Mouse (Mus musculus) hindbrain, embryonic 11.5 days (tissue): Measurements from ENCODE around the gene Pakap. TPM values are rescaled to one million over a fixed set of nuclear protein-coding genes. Genes with fewer than 3 reads are reported as not detected.

Experiments
- ATAC-seq: fragments of 200-750 bp; cut with Nextera tagmentation; 2 replicates; pipeline ENCODE4 v1.8.0; 2017; ENCODE audit warnings: mild to moderate bottlenecking, moderate TSS enrichment, moderate library complexity; ENCODE audit not compliant: low FRiP score
- DNase-seq: peaks from one replicate; pipeline ENCODE4 v3.0.0-alpha.2; 2015; ENCODE audit warnings: low spot score
- H3K27ac ChIP-seq: fragments of 300-500 bp; sonication (generic); 2 replicates; pipeline ENCODE4 v1.5.1; 2014; ENCODE audit warnings: mild to moderate bottlenecking, low read depth, low read length
- H3K27me3 ChIP-seq: fragments of 300-500 bp; sonication (generic); 2 replicates; pipeline ENCODE4 v1.6.1; 2014; ENCODE audit warnings: mild to moderate bottlenecking, low read length, moderate library complexity, mixed read lengths; ENCODE audit not compliant: control insufficient read depth, insufficient read depth
- H3K36me3 ChIP-seq: fragments of 300-500 bp; sonication (generic); 2 replicates; pipeline ENCODE4 v1.6.1; 2014; ENCODE audit warnings: mild to moderate bottlenecking, low read length, moderate library complexity, mixed read lengths; ENCODE audit not compliant: control insufficient read depth, insufficient read depth
- H3K4me1 ChIP-seq: fragments of 300-500 bp; sonication (generic); replicated peaks from 2 replicates; pipeline ENCODE4 v1.6.1; 2014; ENCODE audit warnings: low read length, mixed read lengths; ENCODE audit not compliant: control insufficient read depth, insufficient read depth
- H3K4me2 ChIP-seq: fragments of 300-500 bp; sonication (generic); replicated peaks from 2 replicates; pipeline ENCODE4 v1.6.1; 2014; ENCODE audit warnings: mild to moderate bottlenecking, low read depth, low read length
- H3K4me3 ChIP-seq: fragments of 300-500 bp; sonication (generic); 2 replicates; pipeline ENCODE4 v1.5.1; 2014; ENCODE audit warnings: low read depth, low read length
- H3K9ac ChIP-seq: fragments of 300-500 bp; sonication (generic); 2 replicates; pipeline ENCODE4 v1.6.1; 2014; ENCODE audit warnings: low read depth, low read length
- H3K9me3 ChIP-seq: fragments of 300-500 bp; sonication (generic); 2 replicates; pipeline ENCODE4 v1.6.1; 2016; ENCODE audit warnings: low read length; ENCODE audit not compliant: control insufficient read depth
- WGBS: fragments of 180-500 bp; shearing (Covaris S2); extraction: QIAGEN DNeasy Blood & Tissue Kit; methylation state at CpG from one replicate; pipeline ENCODE4 v1.1.7; 2014; 5-methylcytosine and 5-hydroxymethylcytosine counted together
- polyA plus RNA-seq: library from polyadenylated mRNA; unstranded; fragments of >200 nt; fragmentation: Nextera tagmentation; extraction: Ambion mirVana; gene quantifications from 2 replicates; pipeline ENCODE4 v1.2.1, GENCODE M21; 2014

Pakap gene
- polyA plus RNA-seq, 1 experiment from 2014 or later = 24.7 TPM

DNA sequence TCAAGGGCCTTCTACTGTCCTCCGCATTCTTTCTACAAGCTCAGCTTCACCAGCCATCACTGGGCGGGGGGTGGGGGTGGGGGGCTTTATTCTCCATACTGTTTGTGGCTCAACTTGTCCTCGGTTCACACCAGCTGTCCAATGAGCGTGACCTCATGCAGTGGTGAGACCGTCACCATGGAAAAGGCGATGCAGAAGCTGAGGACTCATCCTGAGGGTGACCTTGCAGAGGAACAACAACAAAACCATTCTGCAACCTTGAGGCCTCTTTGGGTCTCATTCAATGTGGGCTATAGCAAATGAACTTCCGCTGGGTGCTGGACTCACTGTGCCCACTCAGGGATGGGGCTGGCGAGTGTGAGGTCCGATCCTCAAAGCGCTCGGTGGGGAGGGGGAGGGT lies 183.6 kb downstream of the Pakap start:
- H3K36me3 ChIP-seq = no peaks in the 10 kb centered on the region
- H3K9ac ChIP-seq = no peak overlapping the region
- no peak overlapping the region for H3K27ac ChIP-seq
- no peaks in the 10 kb centered on the region for H3K27me3 ChIP-seq
- H3K4me3 ChIP-seq = no peak overlapping the region
- DNase-seq = no peak
- ATAC-seq = no peak
- H3K4me1 ChIP-seq = no peaks in the 10 kb centered on the region
- WGBS = 96% methylated on average over 11 of the region's 11 CpGs
- H3K9me3 ChIP-seq = no peaks in the 10 kb centered on the region
- no peak overlapping the region for H3K4me2 ChIP-seq

DNA sequence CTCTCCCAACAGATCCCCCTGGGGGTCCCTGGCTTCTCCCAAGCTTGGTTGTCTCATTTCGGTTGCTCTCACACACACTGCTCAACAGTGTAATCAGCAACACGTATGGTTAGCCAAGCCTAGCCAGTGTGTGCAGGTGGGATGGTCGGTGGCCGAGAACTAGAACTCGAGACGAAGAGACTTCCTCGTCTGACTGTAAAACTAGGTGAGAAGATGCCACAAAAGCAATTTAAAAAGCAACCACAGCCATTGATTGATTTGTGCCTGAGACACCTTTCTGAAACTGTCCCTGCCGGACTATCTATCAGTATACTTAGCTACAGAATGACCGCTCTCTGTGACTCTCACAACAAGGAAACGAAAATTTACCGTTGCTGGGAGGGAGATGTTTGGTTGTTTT lies 187.1 kb downstream of the Pakap start:
- Histone ChIP-seq H3K36me3 (no peaks in the 10 kb centered on the region), H3K27me3 (no peaks in the 10 kb centered on the region), H3K4me1 (no peaks in the 10 kb centered on the region), H3K4me3 (no peak overlapping the region), H3K4me2 (no peak overlapping the region), H3K9ac (no peak overlapping the region), H3K27ac (no peak overlapping the region), H3K9me3 (no peaks in the 10 kb centered on the region)
- DNase-seq (no peak), ATAC-seq (no peak)
- 92% methylated on average over 11 of the region's 11 CpGs for WGBS

GRCm38 (mm10) chr4:57757997-57758396 lies 190.0 kb downstream of the Pakap start:
- DNase-seq = no peak

DNA sequence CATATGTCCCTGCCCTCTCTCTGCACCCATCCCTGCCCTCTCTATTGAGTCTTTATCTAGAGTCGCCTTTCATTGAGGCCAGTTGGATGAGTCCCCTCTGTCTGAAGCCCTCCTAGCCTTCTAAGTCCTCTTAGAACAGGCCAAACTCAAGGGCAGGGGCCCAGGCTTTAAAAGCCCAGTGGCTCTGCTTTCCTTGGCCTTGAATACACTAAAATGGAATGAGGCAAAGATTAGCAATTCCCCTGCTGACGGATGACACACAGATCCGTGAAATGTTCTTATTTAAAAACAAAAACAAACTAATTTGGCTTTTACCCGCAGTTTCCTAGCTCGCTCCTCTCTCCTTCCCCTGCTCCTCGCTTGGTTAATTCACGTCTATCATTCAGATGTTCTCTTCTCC lies 194.4 kb downstream of the Pakap start:
- Histone ChIP-seq H3K27ac (no peak overlapping the region), H3K27me3 (no peaks in the 10 kb centered on the region), H3K9ac (no peak overlapping the region), H3K9me3 (no peaks in the 10 kb centered on the region), H3K4me3 (no peak overlapping the region), H3K4me2 (no peak overlapping the region), H3K36me3 (no peaks in the 10 kb centered on the region), H3K4me1 (peaks cover 3% of the 10 kb centered on the region; the same call in 1 of the 2 replicates)
- no peak for DNase-seq
- ATAC-seq = no peak
- WGBS = 60% methylated on average over 7 of the region's 7 CpGs

More at GRCm38 (mm10) chr4:57757997-57758396, 190.0 kb downstream of the Pakap start:
- Histone ChIP-seq H3K9me3 (no peaks in the 10 kb centered on the region), H3K4me1 (no peaks in the 10 kb centered on the region), H3K27ac (no peak overlapping the region), H3K36me3 (no peaks in the 10 kb centered on the region), H3K9ac (no peak overlapping the region), H3K4me2 (no peak overlapping the region), H3K27me3 (no peaks in the 10 kb centered on the region), H3K4me3 (no peak overlapping the region)
- WGBS = 42% methylated on average over 11 of the region's 11 CpGs
- ATAC-seq = no peak

- Histone ChIP-seq H3K4me1 (peaks cover 3% of the 10 kb centered on the region; the same call in 1 of the 2 replicates), H3K4me3 (no peak overlapping the region), H3K4me2 (no peak overlapping the region), H3K27ac (no peak overlapping the region), H3K27me3 (no peaks in the 10 kb centered on the region), H3K9ac (no peak overlapping the region), H3K9me3 (no peaks in the 10 kb centered on the region), H3K36me3 (no peaks in the 10 kb centered on the region)
- DNase-seq = no peak
- ATAC-seq = no peak
- WGBS = 77% methylated on average over 1 of the region's 1 CpGs
Observed at GRCm38 (mm10) chr4:57764392-57764791, 196.4 kb downstream of the Pakap start.

GRCm38 (mm10) chr4:57764926-57765325 lies 196.9 kb downstream of the Pakap start:
- Histone ChIP-seq H3K36me3 (no peaks in the 10 kb centered on the region), H3K4me1 (peaks cover 3% of the 10 kb centered on the region; the same call in 1 of the 2 replicates), H3K27ac (no peak overlapping the region), H3K4me2 (no peak overlapping the region), H3K9me3 (no peaks in the 10 kb centered on the region), H3K9ac (no peak overlapping the region), H3K4me3 (no peak overlapping the region), H3K27me3 (no peaks in the 10 kb centered on the region)
- 85% methylated on average over 1 of the region's 1 CpGs for WGBS
- ATAC-seq (no peak), DNase-seq (no peak)

GRCm38 (mm10) chr4:57765806-57766205 lies 197.8 kb downstream of the Pakap start:
- peak; percentile 52 for DNase-seq
- Histone ChIP-seq H3K27ac (peak overlapping the region; percentile 47; the same call in 1 of the 2 replicates), H3K4me3 (no peak overlapping the region), H3K9ac (no peak overlapping the region), H3K4me2 (no peak overlapping the region), H3K4me1 (peaks cover 3% of the 10 kb centered on the region; the same call in 1 of the 2 replicates), H3K36me3 (no peaks in the 10 kb centered on the region), H3K9me3 (no peaks in the 10 kb centered on the region), H3K27me3 (no peaks in the 10 kb centered on the region)
- peak; percentile 54; the same call in 1 of the 2 replicates for ATAC-seq
- 4% methylated on average over 4 of the region's 4 CpGs for WGBS

- Histone ChIP-seq H3K9ac (no peak overlapping the region), H3K4me1 (peaks cover 3% of the 10 kb centered on the region; the same call in 1 of the 2 replicates), H3K4me2 (no peak overlapping the region), H3K36me3 (no peaks in the 10 kb centered on the region), H3K27me3 (no peaks in the 10 kb centered on the region), H3K4me3 (no peak overlapping the region), H3K27ac (no peak overlapping the region), H3K9me3 (no peaks in the 10 kb centered on the region)
- ATAC-seq (no peak), DNase-seq (peak; percentile 18)
- WGBS = 68% methylated on average over 3 of the region's 3 CpGs
Observed at GRCm38 (mm10) chr4:57769007-57769406, 201.0 kb downstream of the Pakap start.

DNA sequence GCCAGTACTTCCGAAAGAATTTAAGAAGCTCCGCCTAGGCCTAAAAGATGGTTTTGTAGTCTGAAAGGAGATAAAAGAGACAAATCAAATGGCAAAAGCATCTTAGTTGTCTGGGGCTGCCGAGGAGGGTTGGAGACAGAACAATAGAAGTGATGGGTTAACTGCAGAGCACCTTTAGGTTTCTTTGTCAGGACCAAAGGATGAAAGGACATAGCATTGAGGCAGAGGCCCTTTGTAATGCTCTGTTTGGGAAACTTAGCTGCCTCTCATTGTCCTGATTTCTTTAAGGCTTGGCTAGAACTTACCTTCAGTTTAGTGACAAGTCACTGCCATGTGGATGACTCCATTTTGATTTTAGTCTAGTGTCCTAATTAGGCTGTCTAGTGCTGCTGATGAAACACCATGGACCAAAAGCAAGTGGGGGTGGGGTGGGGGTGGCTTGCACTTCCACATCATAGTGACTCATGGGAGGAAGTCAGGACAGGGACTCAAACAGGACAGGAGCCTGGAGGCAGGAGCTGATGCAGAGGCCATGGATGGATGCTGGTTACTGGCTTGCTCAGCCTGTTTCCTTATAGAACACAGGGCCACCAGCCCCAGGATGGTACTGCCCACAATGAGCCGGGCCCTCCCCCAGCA lies 202.3 kb downstream of the Pakap start:
- 55% methylated on average over 4 of the region's 4 CpGs for WGBS
- Histone ChIP-seq H3K9ac (no peak overlapping the region), H3K27ac (no peak overlapping the region), H3K9me3 (no peaks in the 10 kb centered on the region), H3K4me1 (0 out of 2 replicates have a peak, but pooled peaks cover 3% of the 10 kb centered on the region), H3K4me3 (no peak overlapping the region), H3K27me3 (no peaks in the 10 kb centered on the region), H3K4me2 (no peak overlapping the region), H3K36me3 (no peaks in the 10 kb centered on the region)
- no peak for DNase-seq
- ATAC-seq = no peak
